Mouse (Mus musculus) embryo, embryonic 11 days (tissue): ENCODE data around the gene Smim6.

Experiments used
- DNase-seq: peaks from one replicate; pipeline ENCODE4 v3.0.0-alpha.2; 2015

Gene Smim6

GRCm38 (mm10) chr11:115911632-115912376 is at the start of gene Smim6:
Gene Smim6 (plus strand): TSS chr11:115912017.
- no peak for DNase-seq

- no peak for DNase-seq
Observed at GRCm38 (mm10) chr11:115863895-115864294, 47.9 kb upstream of the Smim6 start.

DNA sequence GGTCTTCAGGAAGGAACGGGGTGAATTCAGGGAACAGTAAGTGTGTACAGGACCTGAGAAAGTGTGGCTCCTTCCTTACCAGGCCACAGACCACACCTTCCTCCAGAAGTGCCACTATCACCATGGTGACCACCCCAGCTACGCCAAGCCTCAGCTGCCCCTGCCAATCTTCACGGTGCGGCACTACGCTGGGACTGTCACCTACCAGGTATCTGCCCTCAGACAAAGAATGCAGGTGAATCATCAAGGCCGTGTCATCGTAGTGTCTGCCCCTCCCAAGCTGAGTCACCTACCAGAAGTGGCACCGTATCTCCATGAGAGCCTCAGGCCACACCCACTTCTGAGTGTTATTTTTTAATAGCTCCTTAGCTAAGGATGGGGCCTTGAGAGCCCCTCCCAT is 42.4 kb upstream of the Smim6 start:
- no peak for DNase-seq

DNA sequence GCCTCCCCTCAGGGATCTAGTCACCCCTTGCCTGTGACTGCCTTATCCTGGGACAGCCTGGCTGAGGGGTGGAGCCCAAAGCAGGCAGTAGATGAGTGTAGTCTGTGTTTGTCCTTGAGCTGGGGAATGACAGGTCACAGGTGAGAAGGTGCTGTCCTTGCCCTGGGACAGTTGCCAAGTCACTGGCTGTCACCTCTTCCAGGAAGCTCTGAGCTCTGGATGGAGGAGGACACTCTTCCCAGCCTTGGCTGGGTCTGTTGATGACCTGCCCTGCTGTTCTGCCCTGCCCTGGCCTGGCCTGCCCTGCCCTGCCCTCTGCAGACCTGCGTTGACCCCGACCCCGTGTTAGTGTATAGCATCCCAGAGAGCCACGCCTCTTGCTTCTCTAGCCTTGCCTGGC is 39.4 kb upstream of the Smim6 start:
- no peak for DNase-seq

GRCm38 (mm10) chr11:115875935-115876334 is 35.9 kb upstream of the Smim6 start:
- DNase-seq: no peak

DNA sequence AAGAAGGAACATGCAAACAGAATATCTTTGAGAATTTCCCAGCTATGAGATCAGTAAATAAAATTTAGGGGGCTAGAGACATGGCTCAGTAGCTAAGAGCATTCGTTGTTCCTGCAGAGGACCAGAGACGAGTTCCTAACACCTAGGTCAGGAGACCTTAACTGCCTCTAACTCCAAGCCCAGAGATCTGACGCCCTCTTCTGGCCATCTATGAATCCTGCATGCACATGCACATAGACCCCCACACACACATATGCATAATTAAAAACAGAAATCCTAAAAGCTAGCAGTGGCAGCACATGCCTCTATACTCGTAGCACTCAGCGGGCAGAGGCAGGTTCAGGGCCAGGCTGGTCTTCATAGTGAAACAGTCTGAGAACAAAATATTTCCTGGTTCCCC is 35.4 kb upstream of the Smim6 start:
- DNase-seq: no peak

DNA sequence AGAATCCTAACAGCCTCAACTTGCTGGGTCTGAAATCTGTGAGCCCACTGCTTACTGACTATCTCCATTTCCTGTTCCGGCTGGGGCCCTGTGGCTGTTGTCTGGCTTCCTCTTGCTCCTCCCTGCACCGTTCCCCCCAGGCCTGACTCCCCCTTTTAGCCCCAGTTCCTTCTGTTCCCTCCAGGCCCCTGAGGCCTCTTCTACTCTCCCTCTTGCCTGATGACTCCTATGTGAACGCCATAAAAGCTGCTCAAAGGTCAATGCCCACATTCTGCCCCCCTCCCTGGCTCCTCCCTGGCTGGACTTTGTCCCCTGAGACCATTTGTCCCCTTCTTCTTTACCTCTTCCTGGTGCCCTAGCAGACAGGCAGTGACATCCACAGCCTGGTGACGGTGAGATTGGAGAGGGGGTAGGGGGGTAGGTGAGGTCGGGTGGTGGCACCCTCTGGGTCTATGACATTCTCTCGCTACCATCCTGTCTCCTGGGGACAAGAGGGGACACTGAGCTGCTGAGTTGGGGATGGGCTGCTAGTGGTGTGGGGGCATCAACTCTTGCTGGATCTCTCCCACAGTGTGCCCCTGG is 34.6 kb upstream of the Smim6 start:
- no peak for DNase-seq

- DNase-seq: no peak
Observed at GRCm38 (mm10) chr11:115878071-115878470, 33.7 kb upstream of the Smim6 start.

- no peak for DNase-seq
Observed at GRCm38 (mm10) chr11:115881002-115881401, 30.8 kb upstream of the Smim6 start.

DNA sequence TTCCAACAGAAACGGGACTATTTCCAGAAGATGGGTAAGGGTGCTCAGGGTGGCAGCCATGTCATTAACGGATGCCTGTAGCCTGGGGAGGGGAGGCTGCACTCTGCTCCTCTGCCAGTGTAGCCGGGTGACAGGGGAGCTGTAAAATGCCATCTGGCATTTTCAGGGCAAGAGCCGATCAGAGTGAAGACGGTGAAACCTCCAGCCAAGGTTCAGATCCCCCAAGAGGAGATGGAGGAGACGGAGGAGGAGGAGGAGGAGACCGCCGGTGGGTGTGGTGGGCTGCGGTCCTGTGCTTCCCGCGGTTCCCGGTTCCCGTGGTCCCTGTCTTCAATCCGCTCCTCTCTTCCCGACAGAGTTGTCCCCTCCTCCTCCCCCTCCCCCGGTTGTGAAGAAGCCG is 28.6 kb upstream of the Smim6 start:
- DNase-seq: no peak

- DNase-seq: no peak
Observed at GRCm38 (mm10) chr11:115884361-115884760, 27.5 kb upstream of the Smim6 start.

DNA sequence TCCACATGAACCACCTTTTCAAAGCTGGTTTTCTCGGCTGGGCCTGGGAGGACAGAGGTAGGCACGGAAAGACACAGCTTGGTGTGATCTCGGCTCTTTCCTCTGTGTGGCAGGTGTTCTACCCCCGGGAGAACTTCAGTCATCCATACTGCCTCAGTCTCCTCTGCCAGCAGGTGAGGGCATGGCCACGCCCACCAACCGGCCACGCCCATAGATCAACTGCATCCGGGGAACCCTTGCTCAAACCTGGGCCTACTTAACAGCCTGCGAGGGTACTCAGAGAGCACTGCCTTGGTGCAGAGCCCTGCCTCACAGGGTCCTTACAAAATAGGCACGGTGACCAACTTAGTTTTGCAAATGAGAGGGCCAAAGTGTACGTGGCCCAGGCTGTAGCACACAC is 26.5 kb upstream of the Smim6 start:
- DNase-seq: no peak

DNA sequence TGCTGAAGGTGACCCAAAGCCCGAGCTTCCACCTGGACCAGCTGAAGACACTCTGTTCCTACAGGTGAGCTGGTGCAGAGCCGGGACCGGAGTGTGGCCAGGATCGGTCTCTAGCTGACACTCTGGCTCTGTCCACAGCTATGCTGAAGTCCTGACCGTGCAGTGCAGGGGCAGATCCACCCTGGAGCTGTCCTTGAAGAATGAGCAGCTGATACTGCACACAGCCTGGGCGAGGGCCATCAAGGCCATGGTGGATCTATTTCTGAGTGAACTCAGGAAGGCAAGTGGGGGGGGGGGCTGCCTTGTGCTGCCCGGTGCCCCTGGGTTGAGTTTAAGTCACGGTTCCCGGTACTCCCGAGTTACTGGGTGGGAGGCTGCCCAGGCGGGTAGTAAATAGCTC is 25.4 kb upstream of the Smim6 start:
- no peak for DNase-seq

GRCm38 (mm10) chr11:115888020-115888419 is 23.8 kb upstream of the Smim6 start:
- DNase-seq: no peak

DNA sequence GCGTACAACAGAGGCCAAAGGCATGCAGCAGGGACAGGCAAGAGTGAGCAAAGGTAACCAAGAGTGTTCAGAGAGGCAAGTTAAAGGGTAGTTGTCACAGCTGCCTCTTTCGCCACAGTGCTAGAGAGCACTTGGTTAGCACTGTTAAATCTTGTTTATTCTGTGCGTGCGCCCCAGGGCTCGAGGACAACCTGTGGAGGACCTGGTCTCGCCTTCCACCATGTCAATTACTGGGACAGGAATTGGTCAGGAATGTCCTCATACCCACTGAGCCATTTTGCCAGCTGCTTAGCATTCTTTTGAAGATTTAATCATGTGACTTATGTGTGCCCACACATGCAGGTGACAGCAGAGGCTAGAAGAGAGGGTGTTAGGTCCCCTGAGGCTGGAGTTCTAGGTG is 22.7 kb upstream of the Smim6 start:
- no peak for DNase-seq

DNA sequence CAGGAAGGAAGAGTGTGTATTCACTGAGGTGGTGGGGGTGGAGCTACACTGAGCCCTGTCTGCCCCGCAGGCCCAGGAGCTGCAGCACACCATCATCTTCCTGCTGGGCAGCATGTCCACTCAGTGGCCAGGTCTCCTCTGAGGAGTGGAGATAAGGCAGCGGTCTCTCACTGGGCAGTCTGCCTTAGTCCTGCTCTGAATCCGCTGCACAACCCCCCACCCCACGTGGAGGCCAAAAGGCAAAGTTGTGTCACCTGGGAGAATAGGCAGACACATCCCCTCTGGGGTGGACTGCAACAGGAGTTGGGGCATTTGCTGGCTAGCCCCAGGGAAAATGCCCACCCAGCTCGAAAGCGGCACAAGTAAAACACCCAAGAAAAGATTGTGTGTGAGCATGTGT is 19.6 kb upstream of the Smim6 start:
- no peak for DNase-seq

GRCm38 (mm10) chr11:115893071-115893470 is 18.7 kb upstream of the Smim6 start:
- no peak for DNase-seq

DNA sequence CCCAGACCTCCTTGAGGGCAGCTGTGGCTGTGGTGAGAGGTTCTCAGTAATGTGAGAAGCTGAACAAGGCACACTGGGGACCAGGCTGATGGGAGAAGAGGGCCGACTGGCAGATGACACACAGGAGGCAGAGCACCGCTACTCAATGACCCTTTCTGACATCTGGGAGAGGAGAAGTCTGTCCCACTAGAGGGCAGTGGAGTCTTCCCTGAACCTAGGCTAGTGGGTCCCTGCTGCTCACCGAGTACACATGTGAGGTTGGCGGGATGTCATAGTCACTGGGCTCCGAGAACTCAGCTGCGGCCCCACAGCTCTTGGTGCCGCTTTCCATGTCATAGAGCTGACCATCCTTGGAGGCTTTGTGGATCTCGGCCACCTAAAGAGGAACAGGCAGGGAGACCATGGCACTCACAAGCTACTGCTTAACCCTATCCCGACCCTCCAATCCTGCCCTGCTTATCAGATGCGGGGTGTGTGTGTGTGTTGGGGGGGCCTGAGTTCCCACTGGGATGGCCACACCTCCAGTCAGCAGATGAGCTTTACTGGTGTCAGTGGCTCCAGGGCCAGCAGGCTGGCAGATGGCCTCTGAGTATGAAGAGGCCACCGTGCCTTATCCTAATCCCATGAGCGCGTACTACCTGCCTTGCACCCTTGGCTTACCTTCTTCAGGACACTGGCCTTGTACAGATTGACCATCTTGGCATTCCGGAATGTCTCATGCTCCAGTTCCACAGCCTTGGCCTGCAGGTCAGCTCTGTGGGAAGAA is 16.9 kb upstream of the Smim6 start:
- DNase-seq: peak; percentile 47

- DNase-seq: no peak
Observed at GRCm38 (mm10) chr11:115898446-115898845, 13.4 kb upstream of the Smim6 start.

- DNase-seq: peak; percentile 42
Observed at GRCm38 (mm10) chr11:115898886-115899285, 12.9 kb upstream of the Smim6 start.

- peak; percentile 85 for DNase-seq
Observed at GRCm38 (mm10) chr11:115899486-115900266, 12.1 kb upstream of the Smim6 start, which contains the start of gene Smim5. Gene Smim5 (plus strand): TSS chr11:115899966.

GRCm38 (mm10) chr11:115900561-115901337 is 11.1 kb upstream of the Smim6 start:
- DNase-seq: no peak
